ENCODE assay signal across 8 mouse cellular contexts in the genomic region with DNA sequence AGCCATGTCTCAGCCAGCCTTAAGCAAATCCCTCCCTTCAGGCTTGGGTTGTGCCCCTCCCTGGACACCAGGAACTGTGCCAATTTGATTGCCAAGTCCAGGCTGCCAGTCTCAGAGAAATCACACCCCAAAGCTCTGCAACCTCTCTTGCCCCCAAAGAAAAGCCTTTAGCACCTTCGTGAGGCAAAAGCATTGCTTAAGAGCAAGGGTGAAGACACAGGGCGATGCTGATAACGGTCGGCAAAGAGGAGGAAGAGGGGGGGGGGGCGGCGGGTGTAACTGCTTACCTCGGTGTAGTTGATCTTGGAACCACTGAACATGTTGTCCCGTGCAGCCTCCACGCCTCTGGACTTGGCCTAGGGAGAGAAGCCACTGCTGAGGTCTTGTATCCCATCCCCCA. TPM values are rescaled to one million over a fixed set of nuclear protein-coding genes. Genes with fewer than 3 reads are reported as not detected.
DNase-seq lines count a peak whose midpoint lies in the region; ATAC-seq and TF ChIP-seq lines count a peak whose summit lies in the region.

No protein-coding gene starts in this region.

- peak overlapping the region; percentile 37 for H3K9ac ChIP-seq in MEL (ENCODE audit: control insufficient read depth, low read depth, low read length, poor library complexity, severe bottlenecking)
- H3K9ac ChIP-seq in forebrain, embryonic 13.5 days, result 0 out of 2 replicates have a peak overlapping the region, but pooled peaks have one; percentile 75
- H3K9ac ChIP-seq in limb, embryonic 11.5 days (ENCODE audit: low read length), result no peak overlapping the region
- H3K9ac ChIP-seq in midbrain, embryonic 14.5 days (replicated peaks; ENCODE audit: low read length), result peak overlapping the region; percentile 69; the same call in 1 of the 2 replicates

- peak overlapping the region; percentile 32 to 47; a peak in 3 of 4 replicates for H3K4me3 ChIP-seq in MEL (ENCODE audit: control insufficient read depth in 1 of 2, insufficient read depth in 1 of 2, low read depth in 2 of 2, low read length in 2 of 2)
- peak overlapping the region; percentile 77 for H3K4me3 ChIP-seq in forebrain, embryonic 13.5 days
- peak overlapping the region; percentile 76; the same call in 1 of the 2 replicates for H3K4me3 ChIP-seq in limb, embryonic 11.5 days (ENCODE audit: low read depth, low read length)
- H3K4me3 ChIP-seq in midbrain, embryonic 14.5 days (replicated peaks; ENCODE audit: low read depth, low read length), result peak overlapping the region; percentile 65; the same call in 1 of the 2 replicates

- H3K36me3 ChIP-seq in MEL (ENCODE audit: control insufficient read depth in 1 of 2, insufficient read depth in 2 of 2, low read length in 2 of 2), result peaks cover 27 to 31% of the 10 kb centered on the region in 2 experiments
- peaks cover 45% of the 10 kb centered on the region for H3K36me3 ChIP-seq in forebrain, embryonic 13.5 days (ENCODE audit: poor library complexity, severe bottlenecking)
- H3K36me3 ChIP-seq in limb, embryonic 11.5 days (ENCODE audit: control insufficient read depth, insufficient read depth, low read length), result peaks cover 20% of the 10 kb centered on the region
- peaks cover 16% of the 10 kb centered on the region; the same call in 1 of the 2 replicates for H3K36me3 ChIP-seq in midbrain, embryonic 14.5 days (ENCODE audit: control insufficient read depth, insufficient read depth, low read length)

- no peak for TF ChIP-seq POLR2A in MEL (IDR thresholded peaks at IDR 0.05; ENCODE audit: control insufficient read depth in 1 of 2, insufficient read depth in 1 of 2, low read depth in 1 of 2, low read length in 2 of 2, poor library complexity in 1 of 2)

- no peaks in the 10 kb centered on the region for H3K9me3 ChIP-seq in MEL (replicated peaks; ENCODE audit: insufficient read depth, low read length)
- no peaks in the 10 kb centered on the region for H3K9me3 ChIP-seq in forebrain, embryonic 13.5 days (replicated peaks)
- no peaks in the 10 kb centered on the region for H3K9me3 ChIP-seq in limb, embryonic 11.5 days (ENCODE audit: control insufficient read depth, low read length)
- no peaks in the 10 kb centered on the region for H3K9me3 ChIP-seq in midbrain, embryonic 14.5 days (ENCODE audit: control insufficient read depth, low read length)

- H3K79me2 ChIP-seq in MEL (ENCODE audit: control insufficient read depth, insufficient read depth, low read length, poor library complexity), result peaks cover 47% of the 10 kb centered on the region

- no peak for TF ChIP-seq RAD21 in MEL (IDR thresholded peaks at IDR 0.05; ENCODE audit: low read depth, low read length)

- DNase-seq in cerebellum, adult 18-20 months, result peak; percentile 57 to 66
- DNase-seq in MEL (ENCODE audit: low read depth, low spot score), result peak; percentile 17
- DNase-seq in limb, embryonic 11.5 days (ENCODE audit: low spot score), result no peak
- peak; percentile 3 for DNase-seq in midbrain, embryonic 14.5 days
- no peak for DNase-seq in ovary, postnatal 36 days (ENCODE audit: low spot score)
- DNase-seq in left cerebral cortex, adult 18-20 months (ENCODE audit: low spot score in 2 of 2), result no peak

- peaks cover 9 to 28% of the 10 kb centered on the region in 2 experiments for H3K4me1 ChIP-seq in MEL (ENCODE audit: control insufficient read depth in 1 of 2, insufficient read depth in 2 of 2, low read length in 2 of 2)
- peaks cover 26% of the 10 kb centered on the region for H3K4me1 ChIP-seq in forebrain, embryonic 13.5 days
- H3K4me1 ChIP-seq in limb, embryonic 11.5 days (ENCODE audit: control insufficient read depth, insufficient read depth, low read length), result no peaks in the 10 kb centered on the region
- H3K4me1 ChIP-seq in midbrain, embryonic 14.5 days (ENCODE audit: control insufficient read depth, insufficient read depth, low read length), result peaks cover 12% of the 10 kb centered on the region; the same call in 1 of the 2 replicates

- no peak for TF ChIP-seq CTCF in MEL (IDR thresholded peaks at IDR 0.05 in 2 of 3, conservative IDR thresholded peaks at IDR 0.05 in 1 of 3; ENCODE audit: control insufficient read depth in 1 of 3, insufficient read depth in 1 of 3, low read depth in 2 of 3, low read length in 3 of 3, poor library complexity in 1 of 3, severe bottlenecking in 1 of 3)

- H3K27me3 ChIP-seq in MEL (ENCODE audit: control insufficient read depth in 1 of 2, insufficient read depth in 2 of 2, low read length in 2 of 2), result no peaks in the 10 kb centered on the region
- no peaks in the 10 kb centered on the region for H3K27me3 ChIP-seq in forebrain, embryonic 13.5 days
- H3K27me3 ChIP-seq in limb, embryonic 11.5 days (ENCODE audit: control insufficient read depth, insufficient read depth, low read length), result no peaks in the 10 kb centered on the region
- H3K27me3 ChIP-seq in midbrain, embryonic 14.5 days (ENCODE audit: control insufficient read depth, insufficient read depth, low read length), result no peaks in the 10 kb centered on the region

- H3K27ac ChIP-seq in MEL (ENCODE audit: control insufficient read depth, low read depth, low read length), result no peak overlapping the region
- H3K27ac ChIP-seq in forebrain, embryonic 13.5 days, result no peak overlapping the region
- no peak overlapping the region for H3K27ac ChIP-seq in limb, embryonic 11.5 days (replicated peaks; ENCODE audit: low read depth, low read length)
- H3K27ac ChIP-seq in midbrain, embryonic 14.5 days (replicated peaks; ENCODE audit: low read depth, low read length), result no peak overlapping the region

- no peak for ATAC-seq in cerebellum, adult (ENCODE audit: insufficient number of reproducible peaks, low FRiP score, low TSS enrichment)
- no peak for ATAC-seq in forebrain, embryonic 13.5 days
- ATAC-seq in limb, embryonic 11.5 days (ENCODE audit: insufficient number of reproducible peaks, low FRiP score, low TSS enrichment, low read depth), result no peak
- ATAC-seq in midbrain, embryonic 14.5 days (ENCODE audit: low FRiP score, low TSS enrichment), result no peak

- TF ChIP-seq EP300 in MEL (IDR thresholded peaks at IDR 0.05; ENCODE audit: low read depth in 1 of 2, low read length in 2 of 2), result no peak

- peak overlapping the region; percentile 81 for H3K4me2 ChIP-seq in forebrain, embryonic 13.5 days
- H3K4me2 ChIP-seq in limb, embryonic 11.5 days (ENCODE audit: low read depth, severe bottlenecking), result peak overlapping the region; percentile 69
- H3K4me2 ChIP-seq in midbrain, embryonic 14.5 days (ENCODE audit: low read length), result peak overlapping the region; percentile 86

- 81% methylated on average over 9 of the region's 9 CpGs for WGBS in forebrain, embryonic 13.5 days
- WGBS in limb, embryonic 11.5 days, result 68% methylated on average over 9 of the region's 9 CpGs
- 70% methylated on average over 9 of the region's 9 CpGs for WGBS in midbrain, embryonic 14.5 days

TF ChIP-seq in MEL, 35 proteins besides CTCF, POLR2A, EP300 and RAD21 (continues in another document):
- no peak for TF ChIP-seq MYC (IDR thresholded peaks at IDR 0.05; ENCODE audit: low read depth, low read length)
- no peak for TF ChIP-seq MXI1 (IDR thresholded peaks at IDR 0.05; ENCODE audit: low read depth, low read length)
- no peak for TF ChIP-seq JUND (IDR thresholded peaks at IDR 0.05; ENCODE audit: low read depth, low read length)
- TF ChIP-seq SIN3A (IDR thresholded peaks at IDR 0.05; ENCODE audit: low read length), result no peak
- TF ChIP-seq ETS1 (IDR thresholded peaks at IDR 0.05; ENCODE audit: low read depth, low read length), result no peak
- no peak for TF ChIP-seq MEF2A (IDR thresholded peaks at IDR 0.05; ENCODE audit: extremely low read depth, insufficient replicate concordance, low read depth, low read length, poor library complexity, severe bottlenecking)
- TF ChIP-seq ZNF384 (IDR thresholded peaks at IDR 0.05; ENCODE audit: low read depth, low read length), result no peak
- no peak for TF ChIP-seq POLR2AphosphoS2 (IDR thresholded peaks at IDR 0.05; ENCODE audit: low read length)

RNA-seq across cellular contexts. Expression of gene Gpi1, which starts 1.5 kb away (rescaled TPM):
- total RNA-seq in MEL (2012; rRNA removed), result 270 and 388 TPM in 2 replicates
- polyA plus RNA-seq in MEL (2012; ENCODE audit: insufficient read depth in 1 of 2, insufficient read length in 2 of 2, low read depth in 1 of 2, low replicate concordance in 2 of 2, missing spikeins in 1 of 2), result 1,000 to 10,000 TPM in 1 of 2 experiments, 100 to 1,000 TPM in 1; 727 to 1,355 TPM
- 216 and 230 TPM in 2 replicates for polyA plus RNA-seq in forebrain, embryonic 13.5 days (2015; fragmentation: Nextera tagmentation; extraction: Ambion mirVana)
- 278 and 291 TPM in 2 replicates for polyA plus RNA-seq in limb, embryonic 11.5 days (2014; fragmentation: Nextera tagmentation; extraction: Ambion mirVana)
- polyA plus RNA-seq in midbrain, embryonic 14.5 days (2014; fragmentation: Nextera tagmentation; extraction: Ambion mirVana), result 192 and 216 TPM in 2 replicates
- total RNA-seq in left cerebral cortex, adult 18-20 months (2021), result 100 to 1,000 TPM; 662 to 699 TPM

RNA-seq across cellular contexts. Expression of gene Gm6096, which starts 22.2 kb away (rescaled TPM):
- total RNA-seq in MEL (2012; rRNA removed), result not detected in 2 replicates
- polyA plus RNA-seq in MEL (2012; ENCODE audit: insufficient read depth in 1 of 2, insufficient read length in 2 of 2, low read depth in 1 of 2, low replicate concordance in 2 of 2, missing spikeins in 1 of 2), result not detected
- not detected in 2 replicates for polyA plus RNA-seq in forebrain, embryonic 13.5 days (2015; fragmentation: Nextera tagmentation; extraction: Ambion mirVana)
- not detected in 2 replicates for polyA plus RNA-seq in limb, embryonic 11.5 days (2014; fragmentation: Nextera tagmentation; extraction: Ambion mirVana)
- 0.84 TPM in 1 of 2 replicates, not detected in the other for polyA plus RNA-seq in midbrain, embryonic 14.5 days (2014; fragmentation: Nextera tagmentation; extraction: Ambion mirVana)
- total RNA-seq in left cerebral cortex, adult 18-20 months (2021), result not detected

RNA-seq across cellular contexts. Expression of gene Pdcd2l, which starts 32.2 kb away (rescaled TPM):
- 25.7 and 29.5 TPM in 2 replicates for total RNA-seq in MEL (2012; rRNA removed)
- polyA plus RNA-seq in MEL (2012; ENCODE audit: insufficient read depth in 1 of 2, insufficient read length in 2 of 2, low read depth in 1 of 2, low replicate concordance in 2 of 2, missing spikeins in 1 of 2), result 10 to 100 TPM in 1 of 2 experiments, not detected in 1; 26.6 TPM
- 85.6 and 90.0 TPM in 2 replicates for polyA plus RNA-seq in forebrain, embryonic 13.5 days (2015; fragmentation: Nextera tagmentation; extraction: Ambion mirVana)
- polyA plus RNA-seq in limb, embryonic 11.5 days (2014; fragmentation: Nextera tagmentation; extraction: Ambion mirVana), result 65.3 and 77.2 TPM in 2 replicates
- polyA plus RNA-seq in midbrain, embryonic 14.5 days (2014; fragmentation: Nextera tagmentation; extraction: Ambion mirVana), result 67.7 and 77.4 TPM in 2 replicates
- 10 to 100 TPM; 20.6 to 24.0 TPM for total RNA-seq in left cerebral cortex, adult 18-20 months (2021)

RNA-seq across cellular contexts. Expression of gene Uba2, which starts 59.2 kb away (rescaled TPM):
- 207 and 210 TPM in 2 replicates for total RNA-seq in MEL (2012; rRNA removed)
- 100 to 1,000 TPM in 1 of 2 experiments, not detected in 1; 201 TPM for polyA plus RNA-seq in MEL (2012; ENCODE audit: insufficient read depth in 1 of 2, insufficient read length in 2 of 2, low read depth in 1 of 2, low replicate concordance in 2 of 2, missing spikeins in 1 of 2)
- 222 and 242 TPM in 2 replicates for polyA plus RNA-seq in forebrain, embryonic 13.5 days (2015; fragmentation: Nextera tagmentation; extraction: Ambion mirVana)
- polyA plus RNA-seq in limb, embryonic 11.5 days (2014; fragmentation: Nextera tagmentation; extraction: Ambion mirVana), result 280 and 284 TPM in 2 replicates
- 159 and 203 TPM in 2 replicates for polyA plus RNA-seq in midbrain, embryonic 14.5 days (2014; fragmentation: Nextera tagmentation; extraction: Ambion mirVana)
- 10 to 100 TPM; 82.9 to 92.9 TPM for total RNA-seq in left cerebral cortex, adult 18-20 months (2021)

Comparison
In these comparisons a context has a peak if more than half of its experiments do, and no peak if none do; other contexts are left out.
1. DNase-seq: peak in cerebellum, adult 18-20 months (2 of 2), MEL (single experiment) and midbrain, embryonic 14.5 days (single experiment); none in limb, embryonic 11.5 days (single experiment), ovary, postnatal 36 days (single experiment) and left cerebral cortex, adult 18-20 months (0 of 2).
2. Peak in every context shown above with its lines, with median percentiles within 50 percentile points of each other: H3K4me3 ChIP-seq and H3K4me2 ChIP-seq.